Mouse (Mus musculus) hindbrain, postnatal 0 days (tissue): ENCODE data around the gene Fam53a. TPM values are rescaled to one million over a fixed set of nuclear protein-coding genes. Genes with fewer than 3 reads are reported as not detected.
A peak's percentile ranks its signal among the peaks of the same experiment; 100 is the strongest.

Experiments used
- ATAC-seq: fragments of 200-750 bp; cut with Nextera tagmentation; 2 replicates; pipeline ENCODE4 v1.8.0; 2017; ENCODE audit warnings: mild to moderate bottlenecking, moderate TSS enrichment, moderate library complexity
- DNase-seq: peaks from one replicate; pipeline ENCODE4 v3.0.0-alpha.2; 2015; ENCODE audit warnings: low spot score
- H3K27ac ChIP-seq: fragments of 300-500 bp; sonication (generic); 2 replicates; pipeline ENCODE4 v1.5.1; 2014; ENCODE audit warnings: mild to moderate bottlenecking
- H3K27me3 ChIP-seq: fragments of 300-500 bp; sonication (generic); 2 replicates; pipeline ENCODE4 v1.6.1; 2014; ENCODE audit warnings: low read length, mixed read lengths; ENCODE audit not compliant: insufficient read depth
- H3K36me3 ChIP-seq: fragments of 300-500 bp; sonication (generic); 2 replicates; pipeline ENCODE4 v1.6.1; 2014; ENCODE audit warnings: low read length, mixed read lengths; ENCODE audit not compliant: insufficient read depth
- H3K4me1 ChIP-seq: fragments of 300-500 bp; sonication (generic); 2 replicates; pipeline ENCODE4 v1.6.1; 2014; ENCODE audit warnings: antibody characterized with exemption, low read length, mixed read lengths; ENCODE audit not compliant: insufficient read depth
- H3K4me2 ChIP-seq: fragments of 300-500 bp; sonication (generic); 2 replicates; pipeline ENCODE4 v1.6.1; 2014; ENCODE audit warnings: low read depth, mild to moderate bottlenecking, low read length, moderate library complexity, mixed read lengths
- H3K4me3 ChIP-seq: fragments of 300-500 bp; sonication (generic); 2 replicates; pipeline ENCODE4 v1.5.1; 2014; ENCODE audit warnings: low read length
- H3K9ac ChIP-seq: fragments of 300-500 bp; sonication (generic); replicated peaks from 2 replicates; pipeline ENCODE4 v1.6.1; 2014; ENCODE audit warnings: mild to moderate bottlenecking, low read length, moderate library complexity, mixed read lengths
- H3K9me3 ChIP-seq: fragments of 300-500 bp; sonication (generic); 2 replicates; pipeline ENCODE4 v1.6.1; 2016; ENCODE audit warnings: low read length, mixed read lengths
- CTCF ChIP-seq: IDR thresholded peaks from 2 replicates; pipeline ENCODE4 v1.5.1; 2016; ENCODE audit warnings: antibody characterized with exemption, control low read depth, low read depth
- WGBS: fragments of 180-500 bp; shearing (Covaris S2); extraction: QIAGEN DNeasy Blood & Tissue Kit; methylation state at CpG from one replicate; pipeline ENCODE4 v1.1.7; 2014; 5-methylcytosine and 5-hydroxymethylcytosine counted together
- polyA plus RNA-seq: library from polyadenylated mRNA; unstranded; fragments of >200 nt; fragmentation: Nextera tagmentation; extraction: Ambion mirVana; gene quantifications from 2 replicates; pipeline ENCODE4 v1.2.1, GENCODE M21; 2015
- total RNA-seq: library from RNA; depleted of rRNA; stranded (reverse); fragments of >200 nt; gene quantifications from 2 replicates; pipeline ENCODE4 v1.2.3, GENCODE M21; 2014

Fam53a gene
- total and polyA plus RNA-seq, 2 experiments from 2014 or later, result 22.9 to 26.4 TPM

DNA sequence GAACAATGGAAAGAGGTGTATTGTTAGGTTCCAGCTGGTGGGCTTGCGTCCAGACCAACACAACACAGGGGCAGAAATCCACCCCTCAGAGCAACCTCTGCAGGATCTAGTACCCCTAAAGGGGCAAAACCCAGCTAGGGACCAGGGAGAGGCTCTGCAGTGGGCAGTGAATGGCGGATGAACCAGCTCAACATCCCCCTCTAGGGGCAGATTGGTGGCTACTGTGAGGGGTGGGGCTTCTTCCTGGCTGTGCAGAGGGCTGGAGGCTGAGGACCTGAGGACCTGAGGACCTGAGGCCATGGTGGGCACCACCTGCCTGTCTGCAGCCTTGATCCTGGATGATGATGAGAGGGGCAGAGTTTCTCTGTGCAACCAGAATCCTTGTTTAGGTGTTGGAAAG is 35.8 kb downstream of the Fam53a start:
- Histone ChIP-seq H3K9me3 (no peaks in the 10 kb centered on the region), H3K27me3 (no peaks in the 10 kb centered on the region), H3K36me3 (no peaks in the 10 kb centered on the region), H3K4me2 (no peak overlapping the region), H3K27ac (no peak overlapping the region), H3K4me1 (no peaks in the 10 kb centered on the region), H3K4me3 (no peak overlapping the region), H3K9ac (no peak overlapping the region)
- peak; percentile 43 for TF ChIP-seq CTCF
- DNase-seq, result no peak
- ATAC-seq, result no peak
- 43% methylated on average over 2 of the region's 2 CpGs for WGBS

DNA sequence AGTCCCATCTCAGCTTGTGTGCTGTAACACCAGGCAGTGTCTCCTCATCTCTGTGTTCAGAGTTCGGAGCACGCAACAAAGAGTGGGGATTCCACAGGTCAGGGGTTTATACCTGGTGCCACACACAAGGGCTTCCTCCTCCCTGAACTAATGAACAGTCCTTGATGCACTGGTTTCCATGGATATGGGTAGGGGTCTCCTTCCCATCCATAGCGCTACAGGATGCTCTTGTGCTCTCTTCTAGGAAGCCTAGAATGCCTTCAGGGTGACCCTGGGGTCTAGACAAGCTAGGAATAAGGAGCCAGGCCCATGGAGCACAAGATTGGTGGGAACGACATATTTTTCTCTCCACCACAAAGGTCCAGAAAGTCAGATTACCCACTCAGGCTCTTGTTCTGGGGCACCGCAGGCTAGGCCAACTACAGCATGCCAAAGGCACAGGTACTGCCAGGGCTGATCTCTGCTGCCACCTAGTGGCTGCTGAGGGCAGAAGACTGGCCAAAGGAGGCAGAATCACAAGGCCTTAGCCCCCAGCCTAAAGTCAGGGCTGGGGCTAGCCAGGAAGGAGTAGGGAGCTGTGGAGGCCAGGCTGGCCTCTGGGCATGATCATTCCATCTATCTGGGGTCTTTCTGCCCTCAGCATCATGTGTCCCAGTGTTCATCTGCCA is 40.1 kb downstream of the Fam53a start:
- no peak overlapping the region for H3K4me3 ChIP-seq
- no peak overlapping the region for H3K27ac ChIP-seq
- no peaks in the 10 kb centered on the region for H3K27me3 ChIP-seq
- H3K9ac ChIP-seq, result no peak overlapping the region
- no peaks in the 10 kb centered on the region for H3K9me3 ChIP-seq
- H3K4me2 ChIP-seq, result no peak overlapping the region
- DNase-seq (peak; percentile 91), ATAC-seq (peak; percentile 76)
- WGBS, result 63% methylated on average over 5 of the region's 5 CpGs
- TF ChIP-seq CTCF, result peak; percentile 100
- peaks cover 7% of the 10 kb centered on the region; the same call in 1 of the 2 replicates for H3K4me1 ChIP-seq
- no peaks in the 10 kb centered on the region for H3K36me3 ChIP-seq

DNA sequence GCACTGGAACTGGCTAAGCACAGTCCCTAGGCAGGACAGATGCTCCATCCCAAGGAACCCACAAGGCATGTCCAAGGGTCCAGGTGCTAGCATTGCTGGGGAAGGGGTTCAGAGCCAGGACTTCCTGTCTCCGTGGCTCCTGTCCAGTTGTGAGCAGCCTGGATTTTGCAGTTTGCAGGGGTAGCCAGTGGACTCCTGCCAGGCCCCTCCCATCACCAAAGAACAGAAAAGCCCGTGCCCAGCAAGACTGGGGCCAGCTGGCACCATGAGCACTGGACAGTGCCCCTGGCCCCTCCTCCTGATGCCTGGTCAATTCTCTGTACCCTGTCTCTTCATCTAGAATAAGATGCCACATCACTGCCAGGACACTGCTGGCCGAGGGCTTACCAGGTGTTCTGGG is 41.4 kb downstream of the Fam53a start:
- H3K4me1 ChIP-seq, result peaks cover 7% of the 10 kb centered on the region; the same call in 1 of the 2 replicates
- no peaks in the 10 kb centered on the region for H3K27me3 ChIP-seq
- no peak overlapping the region for H3K9ac ChIP-seq
- H3K9me3 ChIP-seq, result no peaks in the 10 kb centered on the region
- DNase-seq (peak; percentile 31), ATAC-seq (no peak)
- WGBS, result 43% methylated on average over 3 of the region's 3 CpGs
- no peak for TF ChIP-seq CTCF
- H3K36me3 ChIP-seq, result no peaks in the 10 kb centered on the region
- no peak overlapping the region for H3K4me3 ChIP-seq
- no peak overlapping the region for H3K4me2 ChIP-seq
- no peak overlapping the region for H3K27ac ChIP-seq

DNA sequence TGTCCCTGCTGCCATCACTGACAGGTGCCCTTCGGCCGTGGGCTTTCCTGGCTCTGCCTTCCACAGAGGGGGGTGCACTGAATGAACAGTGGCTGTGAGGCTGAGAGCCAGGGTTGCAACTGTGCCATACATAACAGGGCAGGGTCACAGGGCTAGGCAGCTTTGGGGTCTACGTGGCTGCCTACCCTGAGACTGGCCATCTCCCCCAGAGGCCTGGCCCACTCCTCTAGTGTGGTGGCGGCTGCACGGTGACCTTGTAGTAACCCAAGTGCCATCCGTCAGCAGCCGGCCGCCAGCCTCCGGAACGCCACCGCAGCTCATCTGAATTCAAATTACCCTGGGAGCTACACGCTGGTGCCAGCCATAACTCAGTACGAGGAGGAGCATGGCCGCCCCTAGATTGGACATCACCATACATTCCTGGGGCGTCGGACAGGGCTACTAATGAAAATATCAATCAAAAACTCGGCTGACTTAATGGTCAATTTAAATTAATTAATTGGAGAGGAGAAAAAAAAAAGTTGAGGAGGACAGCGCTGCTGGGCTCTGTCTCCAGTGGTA is 41.9 kb downstream of the Fam53a start:
- no peaks in the 10 kb centered on the region for H3K9me3 ChIP-seq
- peaks cover 7% of the 10 kb centered on the region; the same call in 1 of the 2 replicates for H3K4me1 ChIP-seq
- no peak overlapping the region for H3K9ac ChIP-seq
- 28% methylated on average over 18 of the region's 18 CpGs for whole genome bisulfite sequencing
- ATAC-seq, result peak; percentile 12; the same call in 1 of the 2 replicates
- H3K4me3 ChIP-seq, result no peak overlapping the region
- H3K27ac ChIP-seq, result no peak overlapping the region
- no peak for TF ChIP-seq CTCF
- H3K27me3 ChIP-seq, result no peaks in the 10 kb centered on the region
- H3K4me2 ChIP-seq, result 0 out of 2 replicates have a peak overlapping the region, but pooled peaks have one; percentile 1
- no peaks in the 10 kb centered on the region for H3K36me3 ChIP-seq
- peak; percentile 14 for DNase-seq

DNA sequence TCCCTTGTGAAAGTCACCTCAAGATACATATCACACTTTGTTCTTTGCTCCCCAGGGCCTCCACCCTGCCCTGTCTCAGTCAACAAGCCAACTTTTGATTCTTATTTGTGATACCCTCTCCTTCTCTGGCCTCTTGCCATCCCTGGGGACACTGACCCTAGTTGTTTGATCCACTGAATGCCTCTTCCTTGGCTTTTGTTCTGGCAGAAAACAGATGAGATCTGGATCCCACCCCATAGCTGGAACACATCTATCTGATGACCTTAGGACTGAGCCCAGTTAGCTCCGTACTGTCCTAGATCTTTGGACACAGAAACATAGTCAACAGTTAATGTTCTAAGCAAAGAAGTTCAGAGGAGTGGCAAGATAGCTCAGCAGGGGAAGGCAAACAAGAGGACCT is 49.1 kb downstream of the Fam53a start:
- Histone ChIP-seq H3K4me3 (no peak overlapping the region), H3K4me2 (no peak overlapping the region), H3K36me3 (no peaks in the 10 kb centered on the region), H3K4me1 (no peaks in the 10 kb centered on the region), H3K9ac (no peak overlapping the region), H3K9me3 (no peaks in the 10 kb centered on the region), H3K27me3 (no peaks in the 10 kb centered on the region), H3K27ac (no peak overlapping the region)
- TF ChIP-seq CTCF, result no peak
- 83% methylated on average over 1 of the region's 1 CpGs for WGBS
- DNase-seq (no peak), ATAC-seq (no peak)

DNA sequence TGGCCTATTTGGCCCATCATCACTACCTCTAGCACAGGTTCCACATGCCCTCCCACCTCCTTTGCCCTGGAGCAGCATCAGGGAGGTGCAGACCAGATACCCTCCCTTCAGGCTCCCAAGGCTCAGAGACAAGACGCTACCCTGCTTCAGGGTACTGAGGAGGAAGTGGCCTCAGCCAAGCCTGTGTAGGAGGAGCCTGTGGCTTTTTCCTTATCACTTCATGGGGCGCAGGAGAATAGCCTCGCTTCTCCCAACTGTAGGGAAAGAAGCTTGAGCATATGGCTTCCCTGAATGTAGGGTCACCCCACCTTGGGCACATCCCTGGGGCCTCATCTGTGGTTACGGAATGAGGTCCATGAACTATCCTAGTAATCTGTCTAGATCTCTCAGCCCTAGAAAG is 55.2 kb downstream of the Fam53a start:
- 80% methylated on average over 4 of the region's 4 CpGs for WGBS
- Histone ChIP-seq H3K4me3 (no peak overlapping the region), H3K4me1 (no peaks in the 10 kb centered on the region), H3K27me3 (no peaks in the 10 kb centered on the region), H3K36me3 (no peaks in the 10 kb centered on the region), H3K9ac (no peak overlapping the region), H3K9me3 (no peaks in the 10 kb centered on the region), H3K27ac (no peak overlapping the region), H3K4me2 (no peak overlapping the region)
- DNase-seq (no peak), ATAC-seq (no peak)
- TF ChIP-seq CTCF, result no peak

DNA sequence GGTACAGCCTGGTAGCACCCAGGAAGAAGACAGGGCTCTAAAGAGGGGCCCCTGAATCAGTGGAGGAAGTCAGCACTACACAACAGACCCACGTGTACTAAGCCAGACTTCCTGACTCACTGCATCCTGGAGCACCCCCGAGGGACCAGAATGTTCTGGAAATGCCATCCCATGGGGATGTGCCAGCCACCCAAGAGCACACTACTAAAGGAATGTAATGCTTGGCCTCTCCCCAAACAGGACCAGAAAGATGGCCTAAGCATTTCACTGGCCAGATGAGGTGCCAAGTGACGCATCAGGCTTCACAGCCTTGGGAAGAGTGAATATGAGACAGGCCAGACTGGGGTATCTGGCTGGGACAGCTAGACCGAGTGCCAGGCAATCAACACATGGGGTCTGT is 63.5 kb downstream of the Fam53a start:
- no peak overlapping the region for H3K4me3 ChIP-seq
- no peaks in the 10 kb centered on the region for H3K9me3 ChIP-seq
- no peak overlapping the region for H3K4me2 ChIP-seq
- H3K9ac ChIP-seq, result no peak overlapping the region
- no peaks in the 10 kb centered on the region for H3K27me3 ChIP-seq
- H3K27ac ChIP-seq, result no peak overlapping the region
- DNase-seq (no peak), ATAC-seq (no peak)
- 80% methylated on average over 4 of the region's 4 CpGs for whole genome bisulfite sequencing
- no peaks in the 10 kb centered on the region for H3K36me3 ChIP-seq
- no peaks in the 10 kb centered on the region for H3K4me1 ChIP-seq
- TF ChIP-seq CTCF, result no peak
